Mouse (Mus musculus): ENCODE data around the gene 1700017D01Rik. TPM values are rescaled to one million over a fixed set of nuclear protein-coding genes. Genes with fewer than 3 reads are reported as not detected.

1700017D01Rik gene
- polyA plus RNA-seq (2017; shearing (Covaris generic)), result not detected

GRCm38 (mm10) chr19:11130776-11131175, at the start of gene 1700017D01Rik:
TSS of gene 1700017D01Rik (minus strand) at chr19:11130876.

DNA sequence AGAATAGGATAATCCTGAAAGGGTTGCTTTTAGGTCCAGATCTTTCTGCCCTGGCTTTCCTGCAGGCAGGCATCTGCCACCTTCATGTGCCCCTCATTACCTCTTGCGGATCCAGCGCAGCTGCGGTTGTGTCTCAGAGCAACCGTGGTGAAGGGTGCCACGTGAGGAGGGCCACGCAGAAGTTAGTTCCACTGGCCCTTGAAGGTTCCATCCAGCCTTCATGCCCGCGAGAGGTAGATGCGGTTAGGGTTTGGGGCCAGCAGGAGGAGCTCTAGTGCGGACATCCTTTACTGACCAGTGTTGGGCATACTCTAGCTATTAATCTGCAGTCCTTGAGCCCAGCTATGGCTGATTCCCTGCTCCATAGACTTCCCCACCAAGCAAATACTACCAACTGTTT, 34.5 kb upstream of the 1700017D01Rik start, which contains the start of gene 1700025F22Rik:
Gene 1700025F22Rik (minus strand): TSS at position 149 of the 400 bp plus-strand sequence.

DNA sequence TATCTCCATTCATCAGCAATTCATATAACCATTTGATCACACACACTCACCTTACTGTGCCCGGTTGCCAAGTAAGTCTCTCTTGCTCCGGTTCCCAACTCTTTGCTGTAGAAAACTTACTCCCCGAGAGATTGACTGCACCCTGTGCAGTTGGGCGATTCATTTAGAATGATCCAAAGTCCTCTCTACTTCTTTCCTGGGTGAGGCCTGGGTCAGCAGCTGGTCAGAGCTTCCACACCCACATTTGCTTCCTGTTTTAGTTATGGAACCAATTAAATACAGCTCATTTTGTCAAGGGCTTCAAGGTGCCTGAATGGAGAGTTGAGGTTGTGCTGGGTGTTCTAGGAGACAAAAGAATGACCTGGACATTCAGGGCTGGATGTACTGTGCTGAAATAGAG, 49.7 kb downstream of the 1700017D01Rik start, which contains the start of gene Ms4a8a:
Gene Ms4a8a (minus strand): TSS at position 169 of the 400 bp plus-strand sequence.

Other genes with a start within 250 kb of the 1700017D01Rik start
- gene Tmem109, start 248.9 kb downstream of the 1700017D01Rik start, polyA plus RNA-seq (2017; shearing (Covaris generic)), result 53.6 TPM
- 103 TPM for gene Prpf19, start 235.6 kb downstream of the 1700017D01Rik start, polyA plus RNA-seq (2017; shearing (Covaris generic))
- gene Zp1, start 210.2 kb downstream of the 1700017D01Rik start, polyA plus RNA-seq (2017; shearing (Covaris generic)), result not detected
- gene Ptgdr2, start 193.7 kb downstream of the 1700017D01Rik start, polyA plus RNA-seq (2017; shearing (Covaris generic)), result 0.10 TPM
- gene Ccdc86, start 181.6 kb downstream of the 1700017D01Rik start, polyA plus RNA-seq (2017; shearing (Covaris generic)), result 19.4 TPM
- gene Ms4a10, start 156.2 kb downstream of the 1700017D01Rik start, polyA plus RNA-seq (2017; shearing (Covaris generic)), result not detected
- 0.13 TPM for gene Ms4a15, start 137.6 kb downstream of the 1700017D01Rik start, polyA plus RNA-seq (2017; shearing (Covaris generic))
- not detected for gene Ms4a18, start 112.8 kb downstream of the 1700017D01Rik start, polyA plus RNA-seq (2017; shearing (Covaris generic))
- gene Ms4a8a, start 49.8 kb downstream of the 1700017D01Rik start, polyA plus RNA-seq (2017; shearing (Covaris generic)), result 0.37 TPM
- not detected for gene 1700025F22Rik, start 34.4 kb upstream of the 1700017D01Rik start, polyA plus RNA-seq (2017; shearing (Covaris generic))
- gene Ms4a13, start 65.9 kb upstream of the 1700017D01Rik start, polyA plus RNA-seq (2017; shearing (Covaris generic)), result not detected
- not detected for gene Ms4a12, start 101.6 kb upstream of the 1700017D01Rik start, polyA plus RNA-seq (2017; shearing (Covaris generic))
- 2.6 TPM for gene Ms4a1, start 135.4 kb upstream of the 1700017D01Rik start, polyA plus RNA-seq (2017; shearing (Covaris generic))
- gene Ms4a5, start 153.0 kb upstream of the 1700017D01Rik start, polyA plus RNA-seq (2017; shearing (Covaris generic)), result not detected
- gene Ms4a14, start 183.6 kb upstream of the 1700017D01Rik start, polyA plus RNA-seq (2017; shearing (Covaris generic)), result 0.07 TPM
- 0.28 TPM for gene Ms4a7, start 205.3 kb upstream of the 1700017D01Rik start, polyA plus RNA-seq (2017; shearing (Covaris generic))
- gene Ms4a4a, start 244.6 kb upstream of the 1700017D01Rik start, polyA plus RNA-seq (2017; shearing (Covaris generic)), result 1.1 TPM